Mouse (Mus musculus) heart, postnatal 25 days (tissue): ENCODE measurements at regions not wholly inside any gene's neighbourhood (a gene's known extent, or its start where the extent isn't known, plus 50 kb on each side); places are given as distances from the start of the nearest gene placed in this dataset.

Experiments used
- DNase-seq: peaks from one replicate; pipeline ENCODE4 v3.0.0; 2022; ENCODE audit warnings: low spot score
- intact Hi-C: fragments of 180-260 bp; cut with DNase I; formaldehyde crosslinking; loops from one replicate; pipeline ENCODE4 v1.15.1; 2025

GRCm38 (mm10) chr1:77820101-77820500 is 305.2 kb upstream of the Epha4 start:
- intact Hi-C loops, result no loop called here
- DNase-seq, result no peak

GRCm38 (mm10) chr1:77815451-77815850 is 300.6 kb upstream of the Epha4 start:
- no peak for DNase-seq
- intact Hi-C loops, result no loop called here

GRCm38 (mm10) chr1:77811573-77811972 is 296.7 kb upstream of the Epha4 start:
- no peak for DNase-seq
- intact Hi-C loops, result no loop called here

- intact Hi-C loops, result no loop called here
- DNase-seq, result no peak
These were observed 276.1 kb upstream of the Epha4 start for GRCm38 (mm10) chr1:77790974-77791373.

- no peak for DNase-seq
These were observed 239.4 kb upstream of the Epha4 start for GRCm38 (mm10) chr1:77754326-77754725.

GRCm38 (mm10) chr1:77748483-77749465 is 233.9 kb upstream of the Epha4 start:
- intact Hi-C loops, result no loop called here
- DNase-seq, result no peak

More at GRCm38 (mm10) chr1:77754326-77754725, 239.4 kb upstream of the Epha4 start:
- intact Hi-C loops, result no loop called here

- intact Hi-C loops, result no loop called here
- DNase-seq, result no peak
These were observed 217.2 kb upstream of the Epha4 start for GRCm38 (mm10) chr1:77732099-77732498.

GRCm38 (mm10) chr1:77727561-77727960 is 212.7 kb upstream of the Epha4 start:
- intact Hi-C loops, result no loop called here
- no peak for DNase-seq

- DNase-seq, result no peak
- intact Hi-C loops, result no loop called here
These were observed 208.4 kb upstream of the Epha4 start for GRCm38 (mm10) chr1:77723246-77723645.

- no peak for DNase-seq
- intact Hi-C loops, result no loop called here
These were observed 206.0 kb upstream of the Epha4 start for GRCm38 (mm10) chr1:77720859-77721258.

- no peak for DNase-seq
- intact Hi-C loops, result no loop called here
These were observed 198.1 kb upstream of the Epha4 start for GRCm38 (mm10) chr1:77713001-77713400.

GRCm38 (mm10) chr1:77708202-77709020 is 193.5 kb upstream of the Epha4 start:
- no peak for DNase-seq
- intact Hi-C loops, result no loop called here

- intact Hi-C loops, result no loop called here
- no peak for DNase-seq
These were observed 180.5 kb upstream of the Epha4 start for GRCm38 (mm10) chr1:77695228-77696018.

GRCm38 (mm10) chr1:77663345-77663744 is 148.5 kb upstream of the Epha4 start:
- DNase-seq, result no peak
- intact Hi-C loops, result no loop called here

GRCm38 (mm10) chr1:77660436-77660835 is 145.5 kb upstream of the Epha4 start:
- intact Hi-C loops, result no loop called here
- DNase-seq, result no peak

GRCm38 (mm10) chr1:77637025-77637424 is 122.1 kb upstream of the Epha4 start:
- intact Hi-C loops, result no loop called here
- DNase-seq, result no peak

- intact Hi-C loops, result no loop called here
These were observed 114.8 kb upstream of the Epha4 start for GRCm38 (mm10) chr1:77629496-77630281.

GRCm38 (mm10) chr1:77628861-77629260 is 114.0 kb upstream of the Epha4 start:
- no peak for DNase-seq
- intact Hi-C loops, result no loop called here

More at GRCm38 (mm10) chr1:77629496-77630281, 114.8 kb upstream of the Epha4 start:
- no peak for DNase-seq

- intact Hi-C loops, result no loop called here
- no peak for DNase-seq
These were observed 102.6 kb upstream of the Epha4 start for GRCm38 (mm10) chr1:77617490-77617889.
